Mouse (Mus musculus) megakaryocyte-erythroid progenitor cell, adult 5 weeks (primary cell): Measurements from ENCODE around the gene Dppa3. TPM values are rescaled to one million over a fixed set of nuclear protein-coding genes. Genes with fewer than 3 reads are reported as not detected.

ENCODE experiments used
- polyA plus RNA-seq: library from polyadenylated mRNA; stranded (reverse); fragments of >175 nt; gene quantifications from 2 replicates; pipeline ENCODE4 v1.2.3, GENCODE M21; 2012

Gene Dppa3
- not detected in 2 replicates for polyA plus RNA-seq

DNA sequence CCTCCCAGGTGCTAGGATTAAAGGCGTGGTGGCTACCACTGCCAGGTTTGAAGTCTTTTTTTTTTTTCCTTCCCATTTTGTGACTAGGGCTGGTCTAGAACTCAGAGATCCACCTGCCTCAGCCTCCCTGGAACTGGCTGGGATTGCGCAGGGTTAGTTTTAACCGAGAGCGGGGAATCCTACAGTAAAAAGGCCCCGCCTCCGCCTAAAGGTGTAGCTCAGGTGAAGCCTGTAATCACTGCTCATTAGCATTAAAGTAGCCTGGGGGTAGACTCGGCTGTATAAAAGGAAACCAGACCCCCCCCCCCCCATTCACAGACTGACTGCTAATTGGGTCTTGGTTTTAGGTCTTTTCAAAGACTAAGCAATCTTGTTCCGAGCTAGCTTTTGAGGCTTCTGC, at the start of gene Dppa3:
TSS of gene Dppa3 (plus strand) at position 301 of the 400 bp plus-strand sequence.

DNA sequence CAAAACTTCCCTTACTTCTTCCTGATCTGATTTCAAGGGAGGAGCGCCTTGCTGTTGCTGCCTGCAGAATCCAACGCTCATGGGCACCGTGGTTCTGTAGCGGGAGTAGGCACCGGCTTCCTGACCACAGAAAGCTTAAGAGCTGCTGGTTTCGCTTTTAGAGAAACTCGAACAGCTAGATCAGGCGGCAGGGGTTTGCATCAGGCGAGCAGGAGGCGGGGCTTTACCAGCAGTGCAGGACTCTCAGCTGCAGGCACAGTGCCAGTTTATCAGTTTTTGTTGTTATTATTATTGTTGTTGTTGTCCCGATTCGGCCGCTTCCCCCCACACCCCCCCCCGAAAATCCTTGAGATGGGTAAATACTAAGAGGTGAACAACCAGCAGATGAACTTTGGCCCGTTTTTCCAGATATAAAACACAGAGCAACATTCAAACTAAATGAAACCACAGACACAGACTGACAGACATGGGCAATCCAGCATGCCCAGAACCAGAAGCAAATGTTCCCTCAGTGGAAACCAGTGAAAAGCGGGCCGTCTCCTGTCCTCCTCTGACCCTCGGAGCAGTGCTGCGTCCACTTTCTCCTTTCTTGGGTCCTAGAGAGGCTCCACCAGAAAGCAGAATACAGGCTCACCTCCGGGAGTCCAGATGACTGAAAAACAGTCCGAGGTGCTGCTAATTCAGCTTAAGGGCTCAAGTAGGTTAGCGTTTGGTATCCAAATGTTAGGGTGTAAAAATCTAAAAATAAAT, 23.8 kb upstream of the Dppa3 start, which contains the start of gene Apobec1:
TSS of gene Apobec1 (minus strand) at position 203 of the 750 bp plus-strand sequence.

DNA sequence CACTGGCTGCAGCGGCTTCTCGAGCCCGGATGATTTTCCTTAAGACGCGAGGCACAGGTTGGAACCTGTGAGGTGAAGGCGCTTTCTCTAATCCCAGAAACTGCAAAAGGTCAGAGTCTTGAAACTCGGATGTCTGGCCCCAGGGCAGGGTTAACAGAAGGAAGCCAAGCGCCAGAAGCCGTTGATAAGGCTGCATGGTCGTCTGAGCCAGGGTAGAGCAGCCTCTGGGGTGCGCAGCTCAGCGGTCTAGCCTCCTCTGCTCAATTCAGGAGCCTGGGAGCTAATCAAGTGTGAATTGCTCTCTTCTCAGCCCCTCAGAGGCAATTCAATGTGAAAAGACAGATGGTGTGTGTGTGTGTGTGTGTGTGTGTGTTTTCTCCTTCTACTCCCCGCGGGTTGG, 16.4 kb upstream of the Dppa3 start, which contains the start of gene Gdf3:
TSS of gene Gdf3 (minus strand) at position 317 of the 400 bp plus-strand sequence.

Other genes starting within 250 kb of the Dppa3 start
- not detected in 2 replicates for gene Rimklb, start 127.6 kb upstream of the Dppa3 start, polyA plus RNA-seq
- gene Mfap5, start 120.6 kb upstream of the Dppa3 start, polyA plus RNA-seq: not detected in 2 replicates
- not detected in 2 replicates for gene Aicda, start 72.6 kb upstream of the Dppa3 start, polyA plus RNA-seq
- 0.80 and 1.2 TPM in 2 replicates for gene Apobec1, start 24.0 kb upstream of the Dppa3 start, polyA plus RNA-seq
- 2.7 and 3.8 TPM in 2 replicates for gene Gdf3, start 16.3 kb upstream of the Dppa3 start, polyA plus RNA-seq
- gene Nanog, start 81.1 kb downstream of the Dppa3 start, polyA plus RNA-seq: not detected in 2 replicates
- 14.8 and 20.3 TPM in 2 replicates for gene Slc2a3, start 175.2 kb downstream of the Dppa3 start, polyA plus RNA-seq
- 23.3 and 27.9 TPM in 2 replicates for gene Foxj2, start 193.5 kb downstream of the Dppa3 start, polyA plus RNA-seq
- gene C3ar1, start 229.8 kb downstream of the Dppa3 start, polyA plus RNA-seq: 0.04 TPM in 1 of 2 replicates, not detected in the other
- 10.6 and 15.8 TPM in 2 replicates for gene Necap1, start 248.1 kb downstream of the Dppa3 start, polyA plus RNA-seq